Mouse (Mus musculus): ENCODE results near the gene Hoxd12.

DNA sequence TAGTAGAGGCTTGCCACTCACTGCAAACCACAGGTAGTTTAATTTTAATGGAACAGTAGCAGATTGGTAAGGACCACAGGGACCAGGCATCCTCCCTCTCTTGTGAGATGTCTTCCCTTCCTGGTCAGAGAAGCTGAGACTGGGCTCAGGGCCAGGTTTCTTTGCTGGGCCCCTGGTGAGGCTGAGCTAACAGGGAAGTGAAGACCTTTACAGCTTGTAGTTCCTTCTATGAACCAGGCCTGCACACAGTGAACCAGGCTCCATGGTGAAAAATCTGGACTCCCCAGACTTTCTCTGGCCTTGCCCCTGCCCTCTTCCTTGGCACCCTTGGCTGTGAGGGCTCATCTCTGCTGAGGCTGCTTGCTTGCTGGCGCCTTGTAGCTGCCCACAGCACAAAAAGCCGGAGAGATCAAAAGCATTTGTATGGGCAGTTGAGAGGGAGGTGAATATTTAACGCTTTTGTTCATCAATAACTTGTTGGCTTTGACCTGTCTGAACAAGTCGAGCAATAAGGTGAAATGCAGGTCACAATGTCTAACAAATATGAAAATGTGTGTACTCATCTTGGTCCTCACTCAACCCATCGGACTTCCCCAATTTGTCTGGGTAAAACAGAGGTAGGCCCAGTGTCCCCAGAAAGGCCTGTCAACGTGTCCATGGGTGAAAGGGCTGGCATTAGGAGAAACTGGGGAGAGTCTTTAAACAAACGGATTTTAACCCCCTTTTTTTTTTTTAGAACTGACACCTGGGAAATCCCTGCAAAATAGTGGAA is 49.6 kb downstream of the Hoxd12 start:
- TF ChIP-seq POLR2A (IDR thresholded peaks at IDR 0.05; ENCODE audit: low read depth, low read length) (no peak), CTCF (IDR thresholded peaks at IDR 0.05; ENCODE audit: extremely low read depth, insufficient read depth, insufficient read length, insufficient replicate concordance) (no peak)
